Mouse (Mus musculus) left cerebral cortex, postnatal 14 days (tissue): Measurements from ENCODE around the gene Sec61a2. TPM values are rescaled to one million over a fixed set of nuclear protein-coding genes. Genes with fewer than 3 reads are reported as not detected.

Experiments used
- DNase-seq, 2 experiments: peaks; one replicate each; pipeline ENCODE4 v3.0.0; 2021 to 2022; ENCODE audit warnings: low spot score in 2 of 2, mixed read lengths in 1 of 2
- intact Hi-C: fragments of 180-260 bp; cut with DNase I; formaldehyde crosslinking; loops from one replicate; pipeline ENCODE4 v1.15.1; 2025
- total RNA-seq, 2 experiments: library from RNA; stranded (reverse); gene quantifications; 2 replicates each; pipeline ENCODE4 v1.2.3; 2021

The Sec61a2 gene
- total RNA-seq, 2 experiments from 2014 or later: 116 to 123 TPM

- intact Hi-C loops: no loop called here
- DNase-seq: peak; percentile 30 to 52
Measured at GRCm38 (mm10) chr2:5900145-5900544, 4.9 kb upstream of the Sec61a2 start.

DNA sequence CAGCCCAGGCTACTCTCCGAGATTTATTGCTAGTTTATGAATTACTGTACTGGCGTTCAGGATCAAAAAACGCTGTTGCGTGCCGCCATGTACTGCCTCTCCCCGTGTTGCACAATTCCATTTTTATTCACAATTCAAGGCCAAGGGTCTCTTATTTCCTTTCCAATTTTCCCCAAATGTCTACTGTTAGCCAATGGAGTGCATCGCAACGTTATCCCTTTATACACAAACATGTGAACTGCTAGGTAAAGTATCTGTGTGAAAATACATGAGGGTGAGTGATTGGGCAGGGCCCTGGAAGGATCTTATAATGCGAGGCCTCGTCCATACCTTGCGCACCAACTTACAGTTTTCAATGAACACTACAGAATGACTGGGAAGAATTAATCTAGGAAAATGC is 936 bp downstream of the Sec61a2 start:
- intact Hi-C loops: no loop called here
- no peak for DNase-seq

DNA sequence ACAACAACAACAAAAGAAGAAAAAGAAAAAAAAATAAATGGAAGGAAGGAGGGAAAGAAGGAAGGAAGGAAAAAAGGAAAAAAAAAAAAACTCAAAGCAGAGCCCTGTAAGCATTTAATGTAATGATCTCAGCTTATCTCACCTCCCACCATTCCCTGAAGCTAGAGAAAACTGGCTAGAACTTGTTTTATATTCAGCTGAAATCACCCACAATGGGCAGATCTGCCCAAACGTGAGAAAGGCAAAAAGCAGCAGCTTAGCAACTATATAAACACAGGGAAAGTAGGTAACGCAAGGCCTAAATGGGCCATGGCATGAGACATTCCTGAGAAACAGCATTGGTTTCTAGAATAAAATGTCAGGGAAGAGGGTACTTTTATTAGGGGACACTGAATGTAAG is 5.8 kb downstream of the Sec61a2 start:
- peak; percentile 23 to 65 for DNase-seq
- intact Hi-C loops: no loop called here

DNA sequence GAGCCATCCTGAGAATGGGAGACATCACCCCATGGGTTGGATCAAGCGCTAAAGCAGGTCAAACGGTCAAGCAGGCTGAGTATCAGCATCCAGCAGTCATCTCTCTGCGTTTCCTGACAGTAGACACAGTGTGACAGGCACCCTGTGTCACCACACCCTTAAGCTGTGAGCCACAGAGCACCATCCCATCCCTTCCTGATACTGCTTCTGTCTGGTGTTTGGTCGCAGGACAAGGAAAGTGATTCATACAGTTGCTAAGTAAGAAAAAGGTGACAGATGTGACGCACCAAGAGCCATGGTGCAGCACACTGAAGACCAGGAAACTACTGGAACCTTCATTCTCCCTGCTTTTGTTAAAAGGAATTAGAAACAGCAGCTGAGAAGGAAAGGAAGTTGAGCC is 6.4 kb downstream of the Sec61a2 start:
- intact Hi-C loops: no loop called here

GRCm38 (mm10) chr2:5877446-5877845 is 17.8 kb downstream of the Sec61a2 start:
- no peak for DNase-seq
- intact Hi-C loops: no loop called here

More for the DNA sequence above, 6.4 kb downstream of the Sec61a2 start:
- no peak for DNase-seq

DNA sequence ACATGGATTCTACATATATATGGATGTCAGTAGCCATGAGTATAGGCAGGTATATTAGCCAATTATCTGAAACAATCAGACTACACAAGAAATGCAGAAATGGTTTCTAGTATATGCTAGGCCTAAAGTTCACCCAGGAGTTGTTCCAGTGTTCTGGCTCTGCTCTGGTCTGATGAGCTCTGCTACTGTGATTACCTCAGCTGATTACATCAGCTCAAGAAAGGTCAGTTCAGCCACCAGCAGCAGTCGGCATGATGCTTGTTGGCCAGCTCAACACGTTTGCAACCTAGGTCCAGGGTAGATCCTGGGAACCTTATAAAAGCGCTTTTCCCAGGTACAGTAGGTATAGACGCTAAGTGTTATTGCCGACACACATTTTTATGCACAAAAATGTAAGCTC is 25.5 kb downstream of the Sec61a2 start:
- DNase-seq: no peak
- intact Hi-C loops: no loop called here

GRCm38 (mm10) chr2:5867681-5868080 is 27.6 kb downstream of the Sec61a2 start:
- intact Hi-C loops: no loop called here
- DNase-seq: no peak

DNA sequence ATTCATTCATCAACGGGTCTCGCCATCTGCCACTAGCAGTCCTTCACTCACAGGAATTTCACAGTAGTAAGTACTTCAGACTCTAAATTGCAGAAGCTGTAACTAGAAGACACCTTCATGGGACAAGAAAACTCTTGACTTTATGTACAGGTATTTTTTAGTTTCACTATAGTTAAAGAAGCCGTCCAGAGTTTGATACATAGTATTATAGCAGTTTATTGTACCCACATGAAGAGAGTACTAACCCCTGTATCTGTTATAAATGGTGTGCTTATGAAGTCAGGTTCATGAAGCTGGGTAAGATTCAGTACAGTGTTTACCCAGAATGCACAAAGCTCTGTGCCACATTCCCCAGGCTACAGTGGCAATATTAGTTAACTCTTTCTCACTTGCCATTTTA is 32.4 kb downstream of the Sec61a2 start, which contains the start of gene Gm13199:
Gm13199 (minus strand) TSS at position 101 of the 400 bp plus-strand sequence.
- intact Hi-C loops: no loop called here
- no peak for DNase-seq

GRCm38 (mm10) chr2:5851866-5852265 is 43.4 kb downstream of the Sec61a2 start:
- intact Hi-C loops: no loop called here
- no peak for DNase-seq

DNA sequence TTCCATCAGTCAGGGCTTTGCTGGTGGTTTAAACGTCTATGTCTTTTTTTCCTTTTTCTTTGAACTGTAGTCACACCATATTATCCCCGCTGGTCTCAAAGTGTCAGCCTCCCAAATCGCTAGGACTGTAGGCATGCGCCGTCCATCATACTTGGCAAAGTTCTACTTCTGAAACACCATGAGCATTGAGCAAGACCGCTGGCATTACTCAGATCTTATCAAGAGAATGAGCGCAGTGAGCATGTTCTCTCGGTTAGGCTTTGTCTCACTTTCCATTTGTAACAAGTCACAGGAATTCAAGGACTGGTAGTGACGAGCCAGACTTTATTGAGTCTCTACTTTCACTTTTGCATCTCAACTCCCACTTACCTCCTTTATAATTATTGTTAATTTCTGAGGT is 44.1 kb downstream of the Sec61a2 start:
- DNase-seq: no peak

GRCm38 (mm10) chr2:5845826-5846225 is 49.4 kb downstream of the Sec61a2 start:
- DNase-seq: no peak
- intact Hi-C loops: no loop called here

More for the DNA sequence above, 44.1 kb downstream of the Sec61a2 start:
- intact Hi-C loops: no loop called here

- DNase-seq: peak; percentile 92 to 95
- intact Hi-C loops: no loop called here
Measured at GRCm38 (mm10) chr2:5844873-5845631, 50.2 kb downstream of the Sec61a2 start, which contains the start of the genes Nudt5 and Cdc123. TSS of gene Nudt5 (plus strand) at chr2:5845019. TSS of gene Cdc123 (minus strand) at chr2:5845164.

- DNase-seq: peak in 1 of 2 experiments; percentile 10
- intact Hi-C loops: no loop called here
Measured at GRCm38 (mm10) chr2:5844181-5844872, 50.9 kb downstream of the Sec61a2 start.

GRCm38 (mm10) chr2:5840815-5841214 is 54.4 kb downstream of the Sec61a2 start:
- intact Hi-C loops: no loop called here
- DNase-seq: no peak

- DNase-seq: no peak
- intact Hi-C loops: no loop called here
Measured at GRCm38 (mm10) chr2:5825265-5825913, 69.8 kb downstream of the Sec61a2 start.

DNA sequence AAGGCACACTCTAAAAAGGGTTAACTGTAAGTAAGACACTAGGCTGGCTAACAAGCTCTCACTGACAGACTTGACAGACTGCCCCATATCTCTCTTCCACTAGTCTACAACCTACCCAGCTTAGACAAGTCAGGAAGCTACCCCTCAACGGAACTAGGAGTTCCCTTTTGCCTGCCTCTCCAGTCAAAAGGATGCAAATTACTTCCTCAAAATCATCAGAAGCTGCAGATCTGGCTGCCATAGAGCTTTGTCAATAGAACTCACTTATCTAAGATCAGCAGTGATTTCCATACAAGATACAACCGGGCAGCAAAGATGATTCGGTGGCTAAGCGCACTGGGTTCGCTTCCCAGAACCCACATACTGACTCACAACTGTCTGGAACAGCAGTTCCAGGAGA is 70.5 kb downstream of the Sec61a2 start:
- DNase-seq: no peak
- intact Hi-C loops: no loop called here

DNA sequence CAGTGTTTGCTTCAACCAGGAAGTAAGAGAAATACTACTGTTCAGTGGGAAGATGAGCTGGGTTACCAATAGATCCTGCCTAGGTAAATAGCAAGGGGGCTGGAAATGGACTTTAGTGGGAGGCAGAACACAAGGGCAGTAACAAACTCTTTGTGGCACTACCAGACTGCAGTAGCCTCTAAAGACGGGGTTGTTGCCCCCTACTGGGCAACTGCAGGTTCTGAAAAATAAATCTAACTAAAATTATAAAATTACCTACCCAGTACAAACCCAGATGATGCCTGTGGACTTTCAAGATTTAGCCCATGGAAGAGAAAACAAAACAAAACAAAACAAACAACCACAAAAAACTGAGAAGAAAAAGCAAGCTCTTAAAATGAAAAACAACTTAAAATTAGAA is 71.0 kb downstream of the Sec61a2 start:
- intact Hi-C loops: no loop called here
- DNase-seq: peak in 1 of 2 experiments; percentile 24

GRCm38 (mm10) chr2:5822449-5822848 is 72.8 kb downstream of the Sec61a2 start:
- no peak for DNase-seq
- intact Hi-C loops: no loop called here

DNA sequence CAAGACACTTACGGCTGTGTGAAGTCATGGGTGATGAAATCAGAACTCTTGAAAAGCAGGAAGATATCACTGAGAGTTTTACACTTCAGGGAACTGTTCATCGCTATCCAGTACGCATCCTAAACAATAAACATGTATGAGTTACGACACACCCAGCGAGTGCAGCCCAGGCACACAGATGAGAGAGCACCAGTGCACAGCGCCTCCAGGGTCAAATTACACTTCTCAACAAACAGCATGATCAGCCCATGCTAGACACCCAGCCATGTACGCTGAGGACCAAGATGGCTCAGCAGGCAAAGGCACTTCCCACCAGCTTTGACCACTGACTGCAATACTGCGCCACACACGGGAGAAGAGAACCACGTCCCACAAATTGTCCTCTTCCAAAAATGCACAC is 74.0 kb downstream of the Sec61a2 start:
- intact Hi-C loops: no loop called here
- DNase-seq: no peak
